Mouse (Mus musculus) ZHBTc4 (cell line): ENCODE measurements at regions not wholly inside any gene's neighbourhood (a gene's known extent, or its start where the extent isn't known, plus 50 kb on each side); places are given as distances from the start of the nearest gene placed in this dataset.

Experiments used
- DNase-seq: peaks from one replicate; pipeline ENCODE4 v3.0.0-alpha.2; 2011; ENCODE audit warnings: low read depth, low spot score

DNA sequence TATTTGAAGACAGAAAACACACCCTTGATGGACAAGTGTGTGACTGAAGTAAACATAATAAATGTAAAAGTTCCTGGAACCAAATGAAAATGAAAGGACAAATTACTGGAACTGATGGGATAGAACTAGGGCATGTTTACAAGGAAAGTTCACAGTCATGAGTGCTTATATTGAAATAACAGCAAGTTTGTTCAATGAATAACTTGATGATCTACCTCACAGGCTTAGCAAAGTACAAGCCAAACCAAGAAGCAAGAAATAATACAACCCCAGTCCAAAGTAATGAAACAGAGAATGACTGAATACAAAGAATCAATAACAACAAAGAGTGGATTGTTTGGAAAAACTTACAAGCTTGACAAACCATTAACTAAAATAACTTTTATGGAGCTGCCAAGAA is 56.2 kb downstream of the Gm379 start:
- no peak for DNase-seq

DNA sequence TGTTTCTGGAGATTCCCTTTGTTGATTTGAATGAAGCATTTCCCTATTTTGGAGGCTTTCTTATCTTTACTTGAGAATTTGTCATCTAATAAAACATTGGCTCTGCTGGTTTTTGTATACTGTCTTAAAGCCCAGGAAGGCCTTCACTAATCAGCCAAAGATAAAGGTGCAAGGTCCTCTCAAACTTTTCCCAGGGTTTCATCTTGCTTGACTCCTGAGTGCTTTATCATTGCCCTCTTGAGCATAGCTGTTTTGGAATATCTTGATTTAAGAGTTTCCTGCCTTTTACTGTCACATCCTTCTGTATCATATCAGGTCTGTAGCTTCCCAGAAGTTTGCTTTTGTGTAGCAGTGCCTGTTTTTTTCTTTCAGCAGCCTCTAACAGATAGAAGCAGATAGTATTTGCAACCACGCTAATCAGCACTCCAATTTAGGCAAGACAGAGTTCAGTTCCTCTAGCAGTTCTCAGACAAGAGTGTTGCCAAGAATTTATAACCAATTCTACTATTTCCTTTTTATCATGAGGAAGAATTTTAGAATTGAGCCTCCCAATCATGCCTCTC is 64.7 kb downstream of the Gm379 start:
- DNase-seq: no peak

DNA sequence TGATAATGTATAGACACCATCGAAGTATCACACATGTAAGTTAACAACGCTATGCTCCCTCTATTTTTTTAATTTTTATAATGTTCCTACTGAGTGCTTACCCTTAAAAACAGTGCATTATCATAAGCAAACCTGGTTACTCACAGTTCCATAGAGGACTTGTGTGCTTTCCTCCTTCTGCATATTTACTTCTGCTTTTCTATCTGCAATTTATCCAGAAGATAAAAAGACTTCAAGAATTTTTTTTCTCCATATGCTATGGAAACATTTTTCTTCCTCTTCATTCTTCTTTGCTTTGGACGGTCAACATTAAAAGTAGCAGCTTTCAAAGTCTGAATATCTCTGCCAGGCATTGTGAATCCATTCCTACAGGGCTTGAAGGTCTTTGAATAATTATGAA is 102.7 kb downstream of the Gm379 start:
- no peak for DNase-seq

DNA sequence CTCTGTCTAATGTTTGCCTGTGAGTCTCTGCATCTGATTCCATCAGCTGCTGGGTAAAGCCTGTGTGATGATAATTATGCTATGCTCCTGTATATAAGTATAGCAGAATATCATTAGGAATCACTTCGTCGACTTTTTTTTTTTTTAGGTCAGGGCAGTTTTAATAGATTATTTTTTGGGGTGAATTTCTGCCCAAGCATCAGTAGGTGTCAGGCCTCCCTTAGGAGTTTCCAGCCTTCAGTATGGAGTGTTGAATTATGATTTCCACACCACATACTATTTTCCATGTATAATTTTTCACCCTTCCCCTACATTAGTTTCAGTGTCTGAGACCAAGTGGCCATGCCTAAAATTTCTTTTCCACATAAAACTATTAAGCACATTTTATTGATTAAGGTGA is 121.5 kb downstream of the Gm379 start:
- DNase-seq: no peak

DNA sequence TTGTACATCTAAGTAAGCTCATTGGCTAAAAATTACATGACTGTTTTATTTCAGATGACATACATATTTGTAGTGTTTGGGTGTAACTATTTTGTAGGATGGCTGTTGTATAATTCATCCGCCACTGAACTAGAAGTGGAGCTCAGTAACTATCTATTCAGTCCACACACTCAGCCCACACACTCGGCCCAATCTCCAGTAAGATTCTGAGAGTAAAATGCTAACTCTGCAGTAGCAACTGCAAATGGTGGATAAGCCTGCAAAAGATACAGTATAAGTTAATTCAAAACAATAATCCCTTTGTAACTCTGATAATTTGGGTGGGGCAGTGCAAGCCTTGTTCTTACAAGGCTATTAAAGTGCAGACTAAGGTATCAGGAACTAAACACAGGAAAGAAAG is 123.3 kb downstream of the Gm379 start:
- no peak for DNase-seq

DNA sequence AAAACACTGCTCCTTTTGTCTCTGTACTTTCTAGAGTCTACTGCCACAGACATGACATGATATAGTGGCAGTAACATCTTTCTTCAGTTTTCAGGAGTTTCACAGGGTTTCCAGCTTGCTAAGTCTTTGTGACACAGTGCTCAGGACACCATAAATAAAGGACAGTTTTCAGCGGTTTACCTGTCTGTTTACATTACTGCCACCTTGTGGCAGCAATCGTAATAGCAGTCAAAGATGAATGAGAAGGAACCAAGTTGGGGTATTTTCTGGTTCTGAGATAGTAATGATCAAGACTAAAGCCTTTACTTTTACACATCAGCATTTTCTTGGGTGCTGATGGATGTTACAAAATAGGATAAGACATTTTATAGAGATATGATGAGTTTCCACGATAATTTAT is 127.7 kb downstream of the Gm379 start:
- peak; percentile 50 for DNase-seq
